Mouse (Mus musculus) brain, embryonic 14.5 days (tissue): ENCODE measurements around the gene Htr1d.

Experiments used
- CTCF ChIP-seq: fragments of 200-500 bp; IDR thresholded peaks from 2 replicates; pipeline ENCODE4 v1.5.1; 2012; ENCODE audit warnings: inconsistent platforms, mild to moderate bottlenecking, moderate library complexity, borderline replicate concordance; ENCODE audit not compliant: insufficient read depth, insufficient read length; ENCODE audit errors: extremely low read depth
- POLR2A ChIP-seq: fragments of 200-500 bp; IDR thresholded peaks from 2 replicates; pipeline ENCODE4 v1.6.1; 2012; ENCODE audit warnings: mild to moderate bottlenecking, inconsistent platforms, borderline replicate concordance; ENCODE audit not compliant: poor library complexity, insufficient read depth, insufficient read length, severe bottlenecking; ENCODE audit errors: extremely low read depth

DNA sequence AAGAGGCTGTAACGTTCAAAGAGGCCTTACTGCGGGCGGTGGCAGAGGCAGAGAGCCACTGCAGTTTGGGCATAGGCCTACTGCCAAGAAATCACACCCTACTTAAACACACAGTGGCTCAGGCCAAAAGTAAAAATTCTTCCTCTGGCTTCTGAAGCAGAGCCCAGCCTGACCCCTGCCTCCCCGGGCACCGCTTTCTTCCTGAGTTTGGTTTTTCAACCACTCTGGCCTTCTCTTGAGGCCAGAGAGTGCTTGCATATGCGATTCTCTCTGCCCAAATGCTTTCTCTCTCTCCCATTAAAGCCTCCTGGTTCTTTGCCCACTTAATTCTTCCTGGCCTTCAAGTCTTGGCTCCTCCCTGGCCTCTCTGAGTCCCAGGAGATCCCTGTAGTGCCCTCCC, 39.5 kb upstream of the Htr1d start:
- TF ChIP-seq CTCF: no peak
- TF ChIP-seq POLR2A: no peak
